Mouse (Mus musculus) testis, adult 2 months (tissue): ENCODE measurements around the gene Slc30a3. TPM values are rescaled to one million over a fixed set of nuclear protein-coding genes. Genes with fewer than 3 reads are reported as not detected.
"Not testable (repeated sequence)": the region's sequence is repeated elsewhere in the genome, so short reads cannot be mapped to it uniquely, and the experiment has no call there.

Source experiments
- H3K27ac ChIP-seq: fragments of 200-500 bp; 2 replicates; pipeline ENCODE4 v1.5.1; 2012; ENCODE audit warnings: low read depth, low read length; ENCODE audit not compliant: control insufficient read depth, insufficient read depth
- H3K27me3 ChIP-seq: fragments of 200-500 bp; 2 replicates; pipeline ENCODE4 v1.6.1; 2012; ENCODE audit warnings: mild to moderate bottlenecking, low read length, moderate library complexity; ENCODE audit not compliant: control insufficient read depth, insufficient read depth
- H3K36me3 ChIP-seq: fragments of 200-500 bp; 2 replicates; pipeline ENCODE4 v1.6.1; 2012; ENCODE audit warnings: mild to moderate bottlenecking, low read length; ENCODE audit not compliant: control insufficient read depth, insufficient read depth
- H3K4me1 ChIP-seq: fragments of 200-500 bp; 2 replicates; pipeline ENCODE4 v1.6.1; 2012; ENCODE audit warnings: low read length; ENCODE audit not compliant: control insufficient read depth, insufficient read depth
- H3K4me3 ChIP-seq: fragments of 200-500 bp; 2 replicates; pipeline ENCODE4 v1.5.1; 2012; ENCODE audit warnings: low read depth, mild to moderate bottlenecking, low read length, moderate library complexity, mixed read lengths; ENCODE audit not compliant: control insufficient read depth
- CTCF ChIP-seq: fragments of 200-500 bp; IDR thresholded peaks from 2 replicates; pipeline ENCODE4 v1.5.1; 2012; ENCODE audit warnings: low read depth, mild to moderate bottlenecking, inconsistent platforms, low read length, moderate library complexity; ENCODE audit not compliant: control insufficient read depth, insufficient read depth, insufficient replicate concordance
- POLR2A ChIP-seq: fragments of 200-500 bp; IDR thresholded peaks from 2 replicates; pipeline ENCODE4 v1.6.1; 2012; ENCODE audit warnings: low read depth, mild to moderate bottlenecking, inconsistent platforms, low read length, moderate library complexity; ENCODE audit not compliant: control insufficient read depth
- polyA plus RNA-seq: library from polyadenylated mRNA; depleted of rRNA; stranded (reverse); fragments of >200 nt; gene quantifications from 2 replicates; pipeline ENCODE4 v1.2.3, GENCODE M21; 2012; rRNA removed

The Slc30a3 gene
- polyA plus RNA-seq, 1 experiment, result 315 TPM

DNA sequence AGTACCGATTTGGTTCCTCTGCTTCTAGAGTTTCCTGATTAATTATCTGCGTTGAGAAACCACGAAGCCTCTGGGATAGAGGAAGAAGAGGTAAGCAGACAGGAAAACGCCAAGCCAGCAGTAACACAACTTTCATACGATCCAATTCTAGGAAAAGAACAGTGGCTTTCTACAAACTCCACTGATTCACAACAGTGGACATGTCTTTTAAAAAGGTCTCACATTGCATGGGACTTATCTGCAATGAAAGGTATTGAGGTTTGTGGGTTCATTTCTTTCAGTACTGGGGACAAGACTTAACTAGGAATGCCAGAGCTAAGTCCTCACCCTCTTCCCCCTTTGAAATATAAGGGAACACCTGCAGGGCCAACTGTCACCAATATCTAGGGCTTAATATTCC, 61.0 kb downstream of the Slc30a3 start:
- Histone ChIP-seq H3K27ac (no peak overlapping the region), H3K4me3 (no peak overlapping the region), H3K36me3 (no peaks in the 10 kb centered on the region), H3K4me1 (peaks cover 5% of the 10 kb centered on the region), H3K27me3 (no peaks in the 10 kb centered on the region)
- TF ChIP-seq CTCF (no peak), POLR2A (no peak)

DNA sequence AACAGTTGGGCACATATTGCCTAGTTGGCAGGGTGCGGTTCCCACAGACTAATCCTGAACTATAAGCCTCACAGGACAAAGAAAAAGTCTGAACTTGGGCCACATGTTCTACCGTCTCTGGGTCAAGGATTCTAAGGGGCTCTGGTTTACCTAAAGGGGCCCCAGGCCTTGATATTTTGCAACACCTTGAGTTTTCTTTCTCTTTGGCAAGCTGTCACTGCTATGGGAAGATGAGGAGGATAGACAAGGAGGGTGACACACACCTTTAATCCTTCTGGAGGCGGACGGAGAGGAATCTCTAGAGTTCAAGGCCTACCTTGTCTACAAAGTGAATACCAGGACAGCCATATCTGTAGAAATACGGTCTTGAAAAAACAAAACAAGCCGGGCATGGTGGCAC, 61.6 kb downstream of the Slc30a3 start:
- Histone ChIP-seq H3K4me1 (peaks cover 5% of the 10 kb centered on the region), H3K36me3 (no peaks in the 10 kb centered on the region), H3K4me3 (no peak overlapping the region), H3K27me3 (no peaks in the 10 kb centered on the region), H3K27ac (no peak overlapping the region)
- no peak for TF ChIP-seq CTCF
- TF ChIP-seq POLR2A, result no peak

DNA sequence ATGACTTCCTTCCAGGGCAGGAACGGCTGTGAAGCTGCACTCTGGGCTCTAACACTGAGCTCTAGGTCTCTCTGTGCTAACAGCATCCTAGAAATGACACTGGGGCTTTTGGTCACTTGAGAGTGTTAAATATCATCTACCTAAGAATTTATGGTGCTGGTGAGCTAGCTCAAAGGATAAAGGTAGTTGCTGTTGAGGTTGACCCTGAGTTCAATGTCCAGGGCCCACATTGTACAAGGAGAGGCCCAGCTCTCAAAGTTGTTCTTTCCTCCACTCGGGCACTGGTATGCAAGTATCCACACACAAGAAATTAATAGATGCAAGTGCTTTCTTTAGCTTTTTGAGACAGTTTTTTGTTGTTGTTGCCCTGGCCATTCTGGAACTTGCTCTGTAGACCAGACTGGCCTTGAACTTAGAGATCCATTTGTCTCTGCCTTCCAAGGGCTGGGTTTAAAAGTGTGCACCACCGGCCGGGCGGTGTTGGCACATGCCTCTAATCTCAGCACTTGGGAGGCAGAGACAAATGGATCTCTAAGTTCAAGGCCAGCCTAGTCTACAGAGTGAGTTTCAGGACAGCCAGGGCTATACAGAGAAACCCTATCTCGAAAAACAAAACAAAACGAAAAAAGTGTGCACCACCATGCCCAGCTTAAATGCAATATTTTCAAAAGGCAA, 69.7 kb downstream of the Slc30a3 start:
- H3K4me3 ChIP-seq, result no peak overlapping the region
- TF ChIP-seq POLR2A (no peak), CTCF (no peak)
- H3K27me3 ChIP-seq, result no peaks in the 10 kb centered on the region
- H3K36me3 ChIP-seq, result no peaks in the 10 kb centered on the region
- H3K4me1 ChIP-seq, result peaks cover 5% of the 10 kb centered on the region
- H3K27ac ChIP-seq, result no peak overlapping the region

DNA sequence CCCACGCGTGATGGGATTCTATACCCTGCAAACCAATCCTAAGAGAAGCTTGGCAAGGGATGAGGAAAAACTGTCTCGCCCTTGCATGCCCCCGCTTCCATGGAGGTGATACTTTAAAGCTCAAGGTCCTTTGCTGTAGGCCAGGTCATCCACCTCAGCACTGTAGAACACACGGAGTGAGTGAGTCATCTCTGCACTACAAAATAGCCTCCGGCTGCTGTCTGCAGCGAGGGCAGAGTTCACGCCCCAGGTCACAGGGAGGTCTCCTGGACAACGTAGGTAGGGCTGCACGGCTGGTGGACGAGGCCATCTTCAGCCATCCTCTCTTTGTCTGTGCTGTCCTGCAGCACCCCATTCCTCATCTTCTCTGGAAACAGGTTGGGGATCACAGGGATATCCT, 71.5 kb downstream of the Slc30a3 start:
- H3K27ac ChIP-seq, H3K27me3 ChIP-seq, H3K36me3 ChIP-seq, H3K4me1 ChIP-seq, H3K4me3 ChIP-seq: not testable (repeated sequence)

Other genes starting within 250 kb of the Slc30a3 start
- gene Tmem214, start 240.2 kb downstream of the Slc30a3 start, polyA plus RNA-seq, result 126 and 131 TPM in 2 replicates
- gene Agbl5, start 219.5 kb downstream of the Slc30a3 start, polyA plus RNA-seq, result 489 and 539 TPM in 2 replicates
- 184 and 197 TPM in 2 replicates for gene Ost4, start 200.4 kb downstream of the Slc30a3 start, polyA plus RNA-seq
- 5.7 and 6.5 TPM in 2 replicates for gene Emilin1, start 194.8 kb downstream of the Slc30a3 start, polyA plus RNA-seq
- 6.0 and 10.3 TPM in 2 replicates for gene Khk, start 186.8 kb downstream of the Slc30a3 start, polyA plus RNA-seq
- gene Cgref1, start 162.6 kb downstream of the Slc30a3 start, polyA plus RNA-seq, result 0.69 and 0.77 TPM in 2 replicates
- 79.5 and 83.1 TPM in 2 replicates for gene Preb, start 147.9 kb downstream of the Slc30a3 start, polyA plus RNA-seq
- 1.00 and 1.0 TPM in 2 replicates for gene Tcf23, start 139.6 kb downstream of the Slc30a3 start, polyA plus RNA-seq
- 38.7 and 47.7 TPM in 2 replicates for gene Atraid, start 59.9 kb downstream of the Slc30a3 start, polyA plus RNA-seq
- 5.4 and 6.2 TPM in 2 replicates for gene Slc5a6, start 59.3 kb downstream of the Slc30a3 start, polyA plus RNA-seq
- 11.2 and 14.0 TPM in 2 replicates for gene Cad, start 53.5 kb downstream of the Slc30a3 start, polyA plus RNA-seq
- 172 and 183 TPM in 2 replicates for gene Dnajc5g, start 2.0 kb downstream of the Slc30a3 start, polyA plus RNA-seq
- 9.8 and 11.1 TPM in 2 replicates for gene Trim54, start 8.5 kb upstream of the Slc30a3 start, polyA plus RNA-seq
- 0.57 and 1.4 TPM in 2 replicates for gene Ucn, start 30.6 kb upstream of the Slc30a3 start, polyA plus RNA-seq
- gene Mpv17, start 46.0 kb upstream of the Slc30a3 start, polyA plus RNA-seq, result 11.2 and 14.3 TPM in 2 replicates
- 7.3 and 9.7 TPM in 2 replicates for gene Gm29609, start 71.7 kb upstream of the Slc30a3 start, polyA plus RNA-seq
- gene Gtf3c2, start 71.9 kb upstream of the Slc30a3 start, polyA plus RNA-seq, result 47.2 and 49.0 TPM in 2 replicates
- gene Snx17, start 85.0 kb upstream of the Slc30a3 start, polyA plus RNA-seq, result 22.2 and 24.8 TPM in 2 replicates
- gene Eif2b4, start 85.2 kb upstream of the Slc30a3 start, polyA plus RNA-seq, result 107 and 116 TPM in 2 replicates
- 53.2 and 60.0 TPM in 2 replicates for gene Zfp513, start 94.1 kb upstream of the Slc30a3 start, polyA plus RNA-seq
- gene Ppm1g, start 112.5 kb upstream of the Slc30a3 start, polyA plus RNA-seq, result 392 and 429 TPM in 2 replicates
- 62.5 and 64.2 TPM in 2 replicates for gene Nrbp1, start 132.6 kb upstream of the Slc30a3 start, polyA plus RNA-seq
- 86.1 and 103 TPM in 2 replicates for gene Gm9970, start 133.0 kb upstream of the Slc30a3 start, polyA plus RNA-seq
- gene Krtcap3, start 143.5 kb upstream of the Slc30a3 start, polyA plus RNA-seq, result 20.9 and 23.1 TPM in 2 replicates
- 439 and 454 TPM in 2 replicates for gene Ift172, start 182.9 kb upstream of the Slc30a3 start, polyA plus RNA-seq
- gene Fndc4, start 187.8 kb upstream of the Slc30a3 start, polyA plus RNA-seq, result 1.4 and 2.0 TPM in 2 replicates
- 0.53 and 0.55 TPM in 2 replicates for gene Gckr, start 189.2 kb upstream of the Slc30a3 start, polyA plus RNA-seq